Mouse (Mus musculus) liver, embryonic 13.5 days (tissue): ENCODE measurements around the gene Peli1. TPM values are rescaled to one million over a fixed set of nuclear protein-coding genes. Genes with fewer than 3 reads are reported as not detected.

Experiments used
- ATAC-seq: fragments of 200-750 bp; cut with Nextera tagmentation; 2 replicates; pipeline ENCODE4 v1.8.0; 2017; ENCODE audit warnings: low read depth, mild to moderate bottlenecking, moderate number of reproducible peaks, moderate library complexity
- DNase-seq: peaks from one replicate; pipeline ENCODE4 v3.0.0; 2022
- H3K27ac ChIP-seq: fragments of 300-500 bp; sonication (generic); 2 replicates; pipeline ENCODE4 v1.5.1; 2015; ENCODE audit warnings: moderate library complexity, mild to moderate bottlenecking, inconsistent platforms
- H3K27me3 ChIP-seq: fragments of 300-500 bp; sonication (generic); 2 replicates; pipeline ENCODE4 v1.6.1; 2015; ENCODE audit warnings: mild to moderate bottlenecking, inconsistent platforms
- H3K36me3 ChIP-seq: fragments of 300-500 bp; sonication (generic); 2 replicates; pipeline ENCODE4 v1.6.1; 2015; ENCODE audit warnings: mild to moderate bottlenecking, inconsistent platforms
- H3K4me1 ChIP-seq: fragments of 300-500 bp; sonication (generic); replicated peaks from 2 replicates; pipeline ENCODE4 v1.6.1; 2015; ENCODE audit warnings: inconsistent platforms
- H3K4me2 ChIP-seq: fragments of 300-500 bp; sonication (generic); 2 replicates; pipeline ENCODE4 v1.6.1; 2015; ENCODE audit warnings: inconsistent platforms, mild to moderate bottlenecking, moderate library complexity
- H3K4me3 ChIP-seq: fragments of 300-500 bp; sonication (generic); replicated peaks from 2 replicates; pipeline ENCODE4 v1.5.1; 2015; ENCODE audit warnings: mild to moderate bottlenecking, inconsistent platforms
- H3K9ac ChIP-seq: fragments of 300-500 bp; sonication (generic); 2 replicates; pipeline ENCODE4 v1.6.1; 2015; ENCODE audit warnings: mild to moderate bottlenecking, inconsistent platforms
- H3K9me3 ChIP-seq: fragments of 300-500 bp; sonication (generic); replicated peaks from 2 replicates; pipeline ENCODE4 v1.6.1; 2016; ENCODE audit warnings: inconsistent platforms
- WGBS: fragments of 180-500 bp; shearing (Covaris S2); methylation state at CpG from one replicate; pipeline ENCODE4 v1.1.7; 2015; ENCODE audit not compliant: insufficient replicate concordance; 5-methylcytosine and 5-hydroxymethylcytosine counted together
- polyA plus RNA-seq: library from polyadenylated mRNA; unstranded; fragments of >200 nt; fragmentation: Nextera tagmentation; extraction: Ambion mirVana; gene quantifications from 2 replicates; pipeline ENCODE4 v1.2.1, GENCODE M21; 2015

Peli1 gene
- polyA plus RNA-seq, 1 experiment from 2014 or later, result 10.5 TPM

GRCm38 (mm10) chr11:21061431-21061830, 29.7 kb upstream of the Peli1 start:
- 73% methylated on average over 8 of the region's 8 CpGs for WGBS
- Histone ChIP-seq H3K4me1 (no peaks in the 10 kb centered on the region), H3K4me2 (no peak overlapping the region), H3K9ac (no peak overlapping the region), H3K27me3 (no peaks in the 10 kb centered on the region; the same call in 1 of the 2 replicates), H3K27ac (no peak overlapping the region), H3K4me3 (no peak overlapping the region), H3K36me3 (no peaks in the 10 kb centered on the region), H3K9me3 (no peaks in the 10 kb centered on the region)
- ATAC-seq (no peak), DNase-seq (no peak)

- Histone ChIP-seq H3K27ac (no peak overlapping the region), H3K4me1 (no peaks in the 10 kb centered on the region), H3K36me3 (no peaks in the 10 kb centered on the region), H3K27me3 (no peaks in the 10 kb centered on the region; the same call in 1 of the 2 replicates), H3K4me3 (no peak overlapping the region), H3K9me3 (no peaks in the 10 kb centered on the region), H3K4me2 (no peak overlapping the region), H3K9ac (no peak overlapping the region)
- DNase-seq (no peak), ATAC-seq (no peak)
- WGBS, result 76% methylated on average over 2 of the region's 2 CpGs
Measured at GRCm38 (mm10) chr11:21062071-21062470, 29.0 kb upstream of the Peli1 start.

GRCm38 (mm10) chr11:21063271-21063670, 27.8 kb upstream of the Peli1 start:
- H3K4me3 ChIP-seq, result no peak overlapping the region
- WGBS, result 69% methylated on average over 3 of the region's 3 CpGs
- H3K9me3 ChIP-seq, result no peaks in the 10 kb centered on the region
- DNase-seq (no peak), ATAC-seq (no peak)
- H3K27ac ChIP-seq, result no peak overlapping the region
- no peak overlapping the region for H3K4me2 ChIP-seq
- H3K27me3 ChIP-seq, result no peaks in the 10 kb centered on the region; the same call in 1 of the 2 replicates
- H3K4me1 ChIP-seq, result no peaks in the 10 kb centered on the region
- H3K36me3 ChIP-seq, result no peaks in the 10 kb centered on the region
- H3K9ac ChIP-seq, result no peak overlapping the region

GRCm38 (mm10) chr11:21079400-21079799, 11.7 kb upstream of the Peli1 start:
- H3K4me2 ChIP-seq, result no peak overlapping the region
- ATAC-seq, result no peak

GRCm38 (mm10) chr11:21079851-21080362, 11.2 kb upstream of the Peli1 start:
- Histone ChIP-seq H3K4me1 (peaks cover 9% of the 10 kb centered on the region), H3K36me3 (no peaks in the 10 kb centered on the region), H3K27me3 (peaks cover 7% of the 10 kb centered on the region), H3K9ac (no peak overlapping the region), H3K4me2 (no peak overlapping the region), H3K4me3 (no peak overlapping the region), H3K9me3 (no peaks in the 10 kb centered on the region), H3K27ac (no peak overlapping the region)
- 38% methylated on average over 3 of the region's 3 CpGs for WGBS
- DNase-seq (no peak), ATAC-seq (no peak)

More at GRCm38 (mm10) chr11:21079400-21079799, 11.7 kb upstream of the Peli1 start:
- Histone ChIP-seq H3K9ac (no peak overlapping the region), H3K4me3 (no peak overlapping the region), H3K27ac (no peak overlapping the region), H3K27me3 (peaks cover 7% of the 10 kb centered on the region), H3K36me3 (no peaks in the 10 kb centered on the region), H3K9me3 (no peaks in the 10 kb centered on the region), H3K4me1 (peaks cover 9% of the 10 kb centered on the region)
- no peak for DNase-seq
- 51% methylated on average over 2 of the region's 2 CpGs for WGBS

- H3K4me1 ChIP-seq, result peaks cover 9% of the 10 kb centered on the region
- H3K36me3 ChIP-seq, result no peaks in the 10 kb centered on the region
- peaks cover 5% of the 10 kb centered on the region; the same call in 1 of the 2 replicates for H3K27me3 ChIP-seq
- H3K4me3 ChIP-seq, result no peak overlapping the region
- ATAC-seq (no peak), DNase-seq (no peak)
- no peak overlapping the region for H3K4me2 ChIP-seq
- H3K9me3 ChIP-seq, result no peaks in the 10 kb centered on the region
- 79% methylated on average over 3 of the region's 3 CpGs for whole genome bisulfite sequencing
- no peak overlapping the region for H3K9ac ChIP-seq
- H3K27ac ChIP-seq, result no peak overlapping the region
Measured at GRCm38 (mm10) chr11:21081169-21081568, 9.9 kb upstream of the Peli1 start.

GRCm38 (mm10) chr11:21082711-21083110, 8.4 kb upstream of the Peli1 start:
- peak overlapping the region; percentile 33; the same call in 1 of the 2 replicates for H3K9ac ChIP-seq
- H3K4me3 ChIP-seq, result no peak overlapping the region
- WGBS, result 15% methylated on average over 2 of the region's 2 CpGs
- no peaks in the 10 kb centered on the region for H3K36me3 ChIP-seq
- H3K9me3 ChIP-seq, result no peaks in the 10 kb centered on the region
- H3K27ac ChIP-seq, result peak overlapping the region; percentile 43; the same call in 1 of the 2 replicates
- ATAC-seq (peak; percentile 95), DNase-seq (peak; percentile 52)
- H3K4me2 ChIP-seq, result peak overlapping the region; percentile 37
- peaks cover 9% of the 10 kb centered on the region for H3K4me1 ChIP-seq
- peaks cover 10% of the 10 kb centered on the region; the same call in 1 of the 2 replicates for H3K27me3 ChIP-seq

- H3K27me3 ChIP-seq, result peaks cover 7% of the 10 kb centered on the region; the same call in 1 of the 2 replicates
- DNase-seq, result no peak
- WGBS, result 55% methylated on average over 2 of the region's 2 CpGs
- H3K9ac ChIP-seq, result no peak overlapping the region
- peaks cover 12% of the 10 kb centered on the region for H3K4me1 ChIP-seq
- H3K36me3 ChIP-seq, result no peaks in the 10 kb centered on the region
- no peak for ATAC-seq
- H3K9me3 ChIP-seq, result no peaks in the 10 kb centered on the region
- H3K4me3 ChIP-seq, result no peak overlapping the region
- no peak overlapping the region for H3K4me2 ChIP-seq
- H3K27ac ChIP-seq, result no peak overlapping the region
Measured at GRCm38 (mm10) chr11:21088356-21088755, 2.7 kb upstream of the Peli1 start.

GRCm38 (mm10) chr11:21089571-21089970, 1.5 kb upstream of the Peli1 start:
- no peaks in the 10 kb centered on the region for H3K9me3 ChIP-seq
- 42% methylated on average over 4 of the region's 4 CpGs for WGBS

GRCm38 (mm10) chr11:21091428-21092405, 626 bp downstream of the Peli1 start:
- H3K4me3 ChIP-seq, result peak overlapping the region; percentile 96
- H3K9ac ChIP-seq, result peak overlapping the region; percentile 98
- ATAC-seq (peak; percentile 68), DNase-seq (peak; percentile 57)
- H3K9me3 ChIP-seq, result no peaks in the 10 kb centered on the region
- H3K27ac ChIP-seq, result peak overlapping the region; percentile 97
- under 1% methylated on average over 94 of the region's 99 CpGs for WGBS
- 0 out of 2 replicates have a peak, but pooled peaks cover 5% of the 10 kb centered on the region for H3K27me3 ChIP-seq
- peak overlapping the region; percentile 85 for H3K4me2 ChIP-seq
- no peaks in the 10 kb centered on the region for H3K36me3 ChIP-seq
- peaks cover 30% of the 10 kb centered on the region for H3K4me1 ChIP-seq

More at GRCm38 (mm10) chr11:21089571-21089970, 1.5 kb upstream of the Peli1 start:
- DNase-seq (no peak), ATAC-seq (no peak)
- Histone ChIP-seq H3K4me2 (no peak overlapping the region), H3K27me3 (peaks cover 7% of the 10 kb centered on the region; the same call in 1 of the 2 replicates), H3K36me3 (no peaks in the 10 kb centered on the region), H3K4me3 (no peak overlapping the region), H3K9ac (no peak overlapping the region), H3K4me1 (peaks cover 22% of the 10 kb centered on the region), H3K27ac (no peak overlapping the region)

GRCm38 (mm10) chr11:21092621-21093020, 1.5 kb downstream of the Peli1 start:
- Histone ChIP-seq H3K4me3 (peak overlapping the region; percentile 96), H3K4me1 (peaks cover 32% of the 10 kb centered on the region), H3K4me2 (peak overlapping the region; percentile 85), H3K36me3 (no peaks in the 10 kb centered on the region), H3K9ac (peak overlapping the region; percentile 98), H3K27ac (no peak overlapping the region), H3K9me3 (no peaks in the 10 kb centered on the region), H3K27me3 (no peaks in the 10 kb centered on the region)
- WGBS, result 13% methylated on average over 7 of the region's 7 CpGs
- DNase-seq (no peak), ATAC-seq (no peak)
